Mouse (Mus musculus) intestine, embryonic 16.5 days (tissue): ENCODE data around the gene Ms4a12. TPM values are rescaled to one million over a fixed set of nuclear protein-coding genes. Genes with fewer than 3 reads are reported as not detected.
A peak's percentile ranks its signal among the peaks of the same experiment; 100 is the strongest.
"Not testable (repeated sequence)": the region's sequence is repeated elsewhere in the genome, so short reads cannot be mapped to it uniquely, and the experiment has no call there.

Experiments used
- ATAC-seq: fragments of 200-750 bp; cut with Nextera tagmentation; 2 replicates; pipeline ENCODE4 v1.8.0; 2017; ENCODE audit warnings: moderate TSS enrichment, moderate library complexity
- H3K27ac ChIP-seq: fragments of 300-500 bp; sonication (generic); 2 replicates; pipeline ENCODE4 v1.5.1; 2014; ENCODE audit warnings: mild to moderate bottlenecking, low read length
- H3K27me3 ChIP-seq: fragments of 300-500 bp; sonication (generic); replicated peaks from 2 replicates; pipeline ENCODE4 v1.6.1; 2014; ENCODE audit warnings: low read length, control low read depth, mixed read lengths; ENCODE audit not compliant: control insufficient read depth, insufficient read depth
- H3K36me3 ChIP-seq: fragments of 300-500 bp; sonication (generic); 2 replicates; pipeline ENCODE4 v1.6.1; 2014; ENCODE audit warnings: low read length, control low read depth; ENCODE audit not compliant: control insufficient read depth, insufficient read depth
- H3K4me1 ChIP-seq: fragments of 300-500 bp; sonication (generic); 2 replicates; pipeline ENCODE4 v1.6.1; 2014; ENCODE audit warnings: low read length, control low read depth, mixed read lengths; ENCODE audit not compliant: control insufficient read depth, insufficient read depth
- H3K4me2 ChIP-seq: fragments of 300-500 bp; sonication (generic); 2 replicates; pipeline ENCODE4 v1.6.1; 2014; ENCODE audit warnings: low read depth, low read length, control low read depth
- H3K4me3 ChIP-seq: fragments of 300-500 bp; sonication (generic); 2 replicates; pipeline ENCODE4 v1.5.1; 2014; ENCODE audit warnings: mild to moderate bottlenecking, low read length
- H3K9ac ChIP-seq: fragments of 300-500 bp; sonication (generic); 2 replicates; pipeline ENCODE4 v1.6.1; 2014; ENCODE audit warnings: low read depth, low read length
- H3K9me3 ChIP-seq: fragments of 300-500 bp; sonication (generic); 2 replicates; pipeline ENCODE4 v1.6.1; 2016; ENCODE audit warnings: low read length, control low read depth; ENCODE audit not compliant: control insufficient read depth
- WGBS: fragments of 180-500 bp; shearing (Covaris S2); extraction: QIAGEN DNeasy Blood & Tissue Kit; methylation state at CpG from one replicate; pipeline ENCODE4 v1.1.7; 2014; 5-methylcytosine and 5-hydroxymethylcytosine counted together
- polyA plus RNA-seq: library from polyadenylated mRNA; unstranded; fragments of >200 nt; fragmentation: Nextera tagmentation; extraction: Ambion mirVana; gene quantifications from 2 replicates; pipeline ENCODE4 v1.2.1, GENCODE M21; 2015

The Ms4a12 gene
- polyA plus RNA-seq = 0.37 and 0.38 TPM in 2 replicates

DNA sequence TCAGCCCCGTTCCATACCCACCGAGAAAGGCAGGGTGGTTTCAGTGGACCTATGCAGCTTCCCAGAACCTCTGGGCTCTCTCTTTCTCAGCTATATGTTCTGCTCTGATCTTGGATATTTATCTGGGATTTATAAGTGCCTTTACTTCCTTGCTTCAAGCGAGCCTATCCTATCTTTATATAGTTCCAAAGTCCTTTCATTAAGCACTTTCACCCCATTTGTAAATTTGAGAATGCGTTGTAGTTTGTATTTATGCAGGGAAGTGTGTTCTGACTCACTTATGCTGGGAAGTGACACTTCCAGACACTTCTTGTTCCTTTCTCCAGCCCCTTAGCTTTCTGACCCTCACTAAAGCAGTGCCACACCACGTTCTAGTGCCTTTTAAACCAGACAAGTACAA, at the start of gene Ms4a12:
TSS of gene Ms4a12 (minus strand) at position 101 of the 400 bp plus-strand sequence.
- Histone ChIP-seq H3K36me3 (no peaks in the 10 kb centered on the region), H3K4me3 (no peak within 1 kb of the TSS), H3K9me3 (no peaks in the 10 kb centered on the region), H3K27ac (peak within 1 kb of the TSS; percentile 64), H3K27me3 (no peaks in the 10 kb centered on the region), H3K4me1 (no peaks in the 10 kb centered on the region), H3K9ac (no peak within 1 kb of the TSS), H3K4me2 (no peak within 1 kb of the TSS)
- peak; percentile 16; the same call in 1 of the 2 replicates for ATAC-seq
- 58% methylated on average over 5 of the region's 5 CpGs for WGBS

DNA sequence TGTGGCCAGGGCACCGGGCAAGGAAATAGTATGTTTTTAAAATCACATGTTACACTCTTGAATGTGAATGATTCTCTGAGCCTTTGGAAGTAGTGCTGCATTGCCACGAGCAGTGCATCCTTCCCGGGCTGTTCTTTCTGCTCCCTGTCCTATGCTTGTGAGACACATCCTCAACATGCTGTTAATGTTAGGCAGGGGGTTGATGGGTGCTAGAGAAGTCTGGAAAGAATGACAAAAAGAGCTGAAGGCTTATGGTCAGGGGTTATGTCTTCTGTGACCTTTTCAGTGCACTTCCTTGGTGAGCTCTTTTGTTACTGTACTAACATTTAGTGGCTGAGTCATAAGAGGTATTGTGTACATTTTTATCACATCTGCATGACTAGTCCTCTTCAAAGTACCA, 48.0 kb upstream of the Ms4a12 start:
- 75% methylated on average over 3 of the region's 3 CpGs for WGBS
- H3K9ac ChIP-seq = no peak overlapping the region
- H3K4me3 ChIP-seq = no peak overlapping the region
- H3K4me2 ChIP-seq = no peak overlapping the region
- no peak for ATAC-seq
- H3K36me3 ChIP-seq = no peaks in the 10 kb centered on the region
- no peaks in the 10 kb centered on the region for H3K27me3 ChIP-seq
- peaks cover 2% of the 10 kb centered on the region; the same call in 1 of the 2 replicates for H3K4me1 ChIP-seq
- H3K9me3 ChIP-seq = no peaks in the 10 kb centered on the region
- H3K27ac ChIP-seq = no peak overlapping the region

DNA sequence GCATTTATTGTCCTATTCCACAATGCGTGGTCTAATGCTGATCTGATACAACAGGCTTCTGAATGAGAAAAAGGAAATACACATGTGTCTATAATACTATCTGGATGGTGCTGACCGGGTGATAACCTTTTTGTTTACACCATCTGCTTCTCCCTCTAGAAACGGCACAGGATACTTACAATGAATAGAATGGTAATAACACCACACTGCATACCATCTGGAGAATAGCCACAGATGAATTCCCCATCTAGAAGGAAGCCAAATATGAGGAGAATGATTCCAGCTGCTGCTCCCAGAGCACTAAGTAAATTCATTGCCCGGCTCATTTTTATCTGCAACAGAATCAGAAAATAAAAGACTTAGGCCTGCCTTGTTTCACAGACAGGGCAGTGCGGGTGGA, 44.2 kb upstream of the Ms4a12 start:
- Histone ChIP-seq H3K4me1 (peaks cover 2% of the 10 kb centered on the region; the same call in 1 of the 2 replicates), H3K27me3 (no peaks in the 10 kb centered on the region), H3K4me2 (no peak overlapping the region), H3K27ac (peak overlapping the region; percentile 14; the same call in 1 of the 2 replicates), H3K36me3 (no peaks in the 10 kb centered on the region), H3K9ac (no peak overlapping the region), H3K9me3 (no peaks in the 10 kb centered on the region), H3K4me3 (no peak overlapping the region)
- 15% methylated on average over 5 of the region's 5 CpGs for WGBS
- ATAC-seq = peak; percentile 75

DNA sequence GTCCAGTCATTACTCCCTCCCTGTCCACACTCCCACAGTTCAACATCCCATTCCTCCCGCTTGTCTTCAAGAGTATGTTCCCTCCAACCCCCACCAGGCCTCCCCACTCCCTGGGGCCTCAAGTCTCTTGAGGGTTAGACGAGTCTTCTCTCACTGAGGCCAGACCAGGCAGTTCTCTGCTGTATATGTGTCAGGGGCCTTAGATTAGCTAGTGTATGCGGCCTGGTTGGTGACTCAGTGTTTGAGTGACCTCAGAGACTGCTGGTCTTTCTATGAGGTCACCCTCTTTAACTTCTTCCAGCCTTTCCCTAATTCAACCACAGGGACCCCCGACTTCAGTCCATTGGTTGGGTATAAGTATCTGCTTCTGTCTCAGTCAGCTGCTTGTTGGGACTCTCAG, 34.7 kb upstream of the Ms4a12 start:
- H3K4me3 ChIP-seq = no peak overlapping the region
- H3K4me1 ChIP-seq = no peaks in the 10 kb centered on the region
- H3K9ac ChIP-seq = no peak overlapping the region
- no peak overlapping the region for H3K27ac ChIP-seq
- 78% methylated on average over 4 of the region's 4 CpGs for WGBS
- H3K36me3 ChIP-seq = no peaks in the 10 kb centered on the region
- H3K4me2 ChIP-seq = no peak overlapping the region
- no peaks in the 10 kb centered on the region for H3K27me3 ChIP-seq
- ATAC-seq = no peak
- no peaks in the 10 kb centered on the region for H3K9me3 ChIP-seq

DNA sequence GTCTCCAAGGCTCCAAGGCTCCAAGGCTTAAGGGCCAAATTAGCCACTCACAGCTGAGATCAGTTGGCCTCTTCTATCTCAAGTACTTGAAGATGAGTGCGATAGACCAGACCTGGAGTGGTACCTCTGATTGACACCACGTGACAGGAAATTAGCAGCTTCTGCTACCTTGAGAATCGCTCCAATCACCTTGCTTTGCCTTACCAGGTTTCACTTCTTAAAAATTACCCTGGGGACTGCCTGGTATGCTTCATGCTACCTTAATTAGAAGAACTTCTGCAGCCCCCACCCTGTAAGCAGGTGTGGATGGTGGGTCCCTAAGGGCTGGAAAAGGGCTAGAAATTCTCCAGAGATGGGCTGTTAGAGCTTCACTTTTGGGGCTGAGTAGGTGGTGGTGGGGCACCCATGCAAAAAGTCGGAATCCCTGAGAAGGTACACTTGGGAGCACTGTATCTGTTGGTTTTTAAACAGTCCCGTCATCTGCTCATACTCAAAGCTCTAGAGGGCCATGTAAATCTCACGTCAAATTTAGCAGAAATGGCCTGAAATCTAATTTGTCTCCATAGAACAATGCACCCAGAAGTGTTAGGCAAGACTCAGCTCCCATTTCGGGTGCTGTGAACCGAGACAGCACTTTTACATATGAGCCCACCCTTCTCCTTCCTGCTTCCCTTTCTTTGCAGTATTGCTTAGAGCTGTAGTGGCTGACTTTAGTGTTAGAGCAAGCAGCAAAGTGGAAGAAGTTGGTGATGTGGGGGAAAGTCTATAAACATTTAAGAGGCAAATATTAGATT, 34.0 kb upstream of the Ms4a12 start, which contains the start of gene Ms4a1:
TSS of gene Ms4a1 (minus strand) at position 190 of the 794 bp plus-strand sequence.
- WGBS = 89% methylated on average over 8 of the region's 8 CpGs
- H3K4me3 ChIP-seq = no peak within 1 kb of the TSS
- H3K27me3 ChIP-seq = no peaks in the 10 kb centered on the region
- no peak within 1 kb of the TSS for H3K27ac ChIP-seq
- no peaks in the 10 kb centered on the region for H3K36me3 ChIP-seq
- ATAC-seq = no peak
- H3K9ac ChIP-seq = no peak within 1 kb of the TSS
- no peaks in the 10 kb centered on the region for H3K4me1 ChIP-seq
- H3K9me3 ChIP-seq = no peaks in the 10 kb centered on the region
- no peak within 1 kb of the TSS for H3K4me2 ChIP-seq

DNA sequence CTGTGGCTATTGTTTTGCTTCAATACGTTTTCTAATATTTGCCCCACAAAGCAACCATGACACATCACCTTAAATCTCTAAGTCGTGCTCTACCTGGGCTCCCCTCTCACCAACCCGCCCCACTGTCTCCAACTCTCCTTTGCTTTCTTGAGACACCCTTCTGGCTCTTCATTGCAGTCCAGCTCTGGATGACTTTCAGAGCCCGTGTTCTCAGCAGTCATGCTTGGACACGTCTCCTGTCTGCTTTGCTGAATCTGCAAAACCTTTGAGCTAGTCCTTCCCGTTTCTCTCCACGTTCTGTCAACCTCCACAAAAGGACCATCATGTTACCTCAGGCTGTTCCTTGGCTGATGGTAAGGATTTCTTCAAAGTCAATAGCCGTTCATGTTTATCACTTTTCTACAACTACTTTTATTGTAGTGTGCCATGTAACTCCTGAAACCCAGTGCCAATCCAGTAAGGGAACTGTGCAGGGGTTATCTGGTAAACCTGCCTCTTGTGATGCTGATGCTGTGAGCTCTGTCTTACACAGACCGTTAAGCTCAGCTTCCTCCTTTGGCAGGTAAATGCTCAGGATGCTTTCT, 32.4 kb upstream of the Ms4a12 start:
- Histone ChIP-seq H3K4me2 (no peak overlapping the region), H3K27ac (no peak overlapping the region), H3K36me3 (no peaks in the 10 kb centered on the region), H3K27me3 (no peaks in the 10 kb centered on the region), H3K9ac (no peak overlapping the region), H3K4me3 (no peak overlapping the region), H3K4me1 (no peaks in the 10 kb centered on the region), H3K9me3 (no peaks in the 10 kb centered on the region)
- no peak for ATAC-seq
- 79% methylated on average over 9 of the region's 9 CpGs for WGBS

DNA sequence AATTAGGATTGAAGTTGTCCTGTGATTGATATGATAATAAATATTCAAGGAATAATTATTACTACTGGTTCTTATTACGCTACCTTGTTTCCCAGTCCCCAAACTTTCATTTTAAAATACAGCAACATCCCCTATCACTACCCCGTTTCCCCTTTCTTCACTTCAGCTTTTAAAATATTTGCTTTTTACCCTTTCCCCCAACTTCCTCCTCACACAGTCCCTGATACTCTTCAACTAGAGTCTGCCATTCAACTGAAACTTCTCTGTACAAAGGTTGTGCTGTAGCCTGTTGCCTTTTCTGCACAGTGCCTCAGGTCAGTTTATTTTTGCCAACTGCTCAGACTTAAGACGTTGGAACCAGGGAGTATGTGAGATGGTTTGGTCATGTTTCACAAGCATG, 31.3 kb upstream of the Ms4a12 start:
- WGBS = 74% methylated on average over 3 of the region's 3 CpGs
- ATAC-seq = no peak
- H3K36me3 ChIP-seq = no peaks in the 10 kb centered on the region
- no peaks in the 10 kb centered on the region for H3K9me3 ChIP-seq
- no peak overlapping the region for H3K4me3 ChIP-seq
- no peak overlapping the region for H3K27ac ChIP-seq
- H3K9ac ChIP-seq = no peak overlapping the region
- H3K27me3 ChIP-seq = no peaks in the 10 kb centered on the region
- H3K4me1 ChIP-seq = no peaks in the 10 kb centered on the region
- no peak overlapping the region for H3K4me2 ChIP-seq

DNA sequence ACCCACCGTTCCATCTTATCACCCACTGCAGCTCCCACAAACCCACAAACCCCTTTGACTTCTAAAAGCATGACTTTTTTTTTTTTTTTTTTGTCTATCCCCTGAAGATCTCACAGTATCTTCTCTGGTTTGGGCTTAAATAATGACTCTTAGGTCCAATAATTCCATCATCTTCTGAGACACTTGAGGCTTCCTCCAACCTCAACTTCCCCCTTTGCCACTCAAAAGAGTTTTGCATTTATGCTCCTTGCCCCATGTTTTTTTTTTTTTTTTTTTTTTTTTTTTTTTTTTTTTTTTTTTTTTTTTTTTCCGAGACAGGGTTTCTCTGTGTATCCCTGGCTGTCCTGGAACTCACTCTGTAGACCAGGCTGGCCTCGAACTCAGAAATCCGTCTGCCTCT, 30.7 kb upstream of the Ms4a12 start:
- H3K4me2 ChIP-seq, H3K9me3 ChIP-seq, H3K4me3 ChIP-seq, ATAC-seq, H3K36me3 ChIP-seq, H3K27ac ChIP-seq, H3K9ac ChIP-seq, H3K27me3 ChIP-seq, H3K4me1 ChIP-seq: not testable (repeated sequence)
- WGBS = 75% methylated on average over 4 of the region's 4 CpGs

DNA sequence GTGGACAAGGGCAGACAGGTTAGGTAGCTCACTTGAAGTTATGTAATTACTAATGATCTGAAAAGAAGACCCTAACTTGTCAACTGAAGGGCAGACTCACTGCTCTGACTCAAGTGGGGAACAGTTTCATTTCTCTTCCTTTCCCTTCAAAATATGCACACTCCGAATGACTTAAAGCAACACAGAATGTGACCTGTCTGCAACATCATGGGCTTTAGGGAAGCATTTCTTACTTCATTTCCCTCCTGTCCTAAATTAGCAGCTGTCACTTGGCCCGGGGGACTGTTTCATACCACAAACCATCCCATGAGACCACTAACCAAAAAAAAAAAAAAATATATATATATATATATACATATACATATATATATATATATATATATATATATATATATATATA, 29.3 kb upstream of the Ms4a12 start:
- no peaks in the 10 kb centered on the region for H3K4me1 ChIP-seq
- no peak overlapping the region for H3K27ac ChIP-seq
- no peak overlapping the region for H3K4me3 ChIP-seq
- H3K4me2 ChIP-seq = no peak overlapping the region
- no peak for ATAC-seq
- H3K27me3 ChIP-seq = no peaks in the 10 kb centered on the region
- H3K9ac ChIP-seq = no peak overlapping the region
- WGBS = 78% methylated on average over 2 of the region's 2 CpGs
- H3K36me3 ChIP-seq = no peaks in the 10 kb centered on the region
- H3K9me3 ChIP-seq = no peaks in the 10 kb centered on the region
